Mouse (Mus musculus) heart, postnatal 10 days (tissue): ENCODE measurements at regions not wholly inside any gene's neighbourhood (a gene's known extent, or its start where the extent isn't known, plus 50 kb on each side); places are given as distances from the start of the nearest gene placed in this dataset.

ENCODE experiments used
- DNase-seq, 2 experiments: peaks; one replicate each; pipeline ENCODE4 v3.0.0; 2021
- intact Hi-C: fragments of 180-260 bp; cut with DNase I; formaldehyde crosslinking; loops from one replicate; pipeline ENCODE4 v1.15.1; 2025

- no peak for DNase-seq
- intact Hi-C loops: loop anchor here (10.0 kb wide), 1 partner anchor 465 kb away; no protein-coding TSS in a partner anchor
Measured at GRCm38 (mm10) chr15:94219907-94220306, 245.3 kb downstream of the Adamts20 start.

- intact Hi-C loops: loop anchor here (10.0 kb wide), 1 partner anchor 462 kb away; no protein-coding TSS in a partner anchor
- no peak for DNase-seq
Measured at GRCm38 (mm10) chr15:94216703-94217102, 248.5 kb downstream of the Adamts20 start.

GRCm38 (mm10) chr15:94214440-94214839 lies 250.8 kb downstream of the Adamts20 start:
- DNase-seq: peak in 1 of 2 experiments; percentile 18
- intact Hi-C loops: loop anchor here (2.0 to 10.0 kb wide), 4 partner anchors 460 to 777 kb away; no protein-coding TSS in a partner anchor

GRCm38 (mm10) chr15:94213393-94213792 lies 251.8 kb downstream of the Adamts20 start:
- intact Hi-C loops: loop anchor here (2.0 to 10.0 kb wide), 5 partner anchors 459 to 947 kb away; partner anchors contain the start of gene Prickle1
- DNase-seq: no peak

- peak in 1 of 2 experiments; percentile 25 for DNase-seq
- intact Hi-C loops: loop anchor here (1.0 to 10.0 kb wide), 2 partner anchors 384 to 616 kb away; no protein-coding TSS in a partner anchor
Measured at GRCm38 (mm10) chr15:94208476-94208875, 256.7 kb downstream of the Adamts20 start.

GRCm38 (mm10) chr15:94206454-94206853 lies 258.8 kb downstream of the Adamts20 start:
- intact Hi-C loops: loop anchor here (10.0 kb wide), 1 partner anchor 382 kb away; no protein-coding TSS in a partner anchor
- DNase-seq: no peak

- no peak for DNase-seq
- intact Hi-C loops: loop anchor here (10.0 kb wide), 1 partner anchor 381 kb away; no protein-coding TSS in a partner anchor
Measured at GRCm38 (mm10) chr15:94205309-94205893, 259.8 kb downstream of the Adamts20 start.

DNA sequence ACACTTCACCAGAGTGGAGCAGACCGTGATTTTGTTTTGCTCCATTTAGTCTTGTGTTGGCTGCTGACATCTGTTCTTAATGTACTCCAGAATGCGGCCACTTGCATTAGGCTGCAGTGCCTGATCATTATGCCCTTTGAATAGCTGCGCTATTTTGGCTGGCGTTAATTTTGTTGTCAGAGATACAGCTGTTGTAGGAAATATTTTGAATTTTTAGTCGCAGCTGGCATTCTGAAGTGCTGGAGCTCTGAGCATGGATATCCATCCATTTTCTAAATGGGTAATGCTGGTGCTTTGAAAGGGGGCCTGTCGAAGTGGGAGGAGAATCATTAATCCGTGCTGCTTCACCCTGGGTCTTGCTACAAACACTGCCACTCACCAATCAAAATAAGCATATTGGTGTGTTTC lies 275.1 kb downstream of the Adamts20 start:
- DNase-seq: peak in 1 of 2 experiments; percentile 14
- intact Hi-C loops: no loop called here

- intact Hi-C loops: no loop called here
- DNase-seq: no peak
Measured at GRCm38 (mm10) chr15:94187588-94187987, 277.6 kb downstream of the Adamts20 start.

GRCm38 (mm10) chr15:94183663-94184375 lies 281.4 kb downstream of the Adamts20 start:
- intact Hi-C loops: no loop called here
- DNase-seq: no peak

GRCm38 (mm10) chr15:94174083-94174482 lies 291.1 kb downstream of the Adamts20 start:
- intact Hi-C loops: no loop called here
- no peak for DNase-seq

DNA sequence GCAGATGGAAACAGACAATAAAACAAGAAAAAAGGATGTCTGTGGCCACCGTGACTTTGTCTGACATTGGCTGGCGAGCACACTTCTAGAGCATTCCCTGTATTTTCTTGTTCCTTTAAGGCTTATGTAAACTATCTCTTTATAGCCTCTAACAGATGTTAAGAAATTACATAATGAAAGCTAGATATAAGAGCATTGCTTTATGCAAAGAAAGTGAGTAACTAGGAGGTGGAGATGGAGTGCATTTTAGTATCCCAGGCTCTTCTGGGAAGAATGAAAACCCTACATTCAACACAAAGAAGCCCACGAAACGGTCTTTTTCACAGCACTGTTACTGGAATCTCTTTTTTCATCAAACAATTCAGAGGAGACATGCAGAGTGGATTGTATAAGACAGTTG lies 304.4 kb downstream of the Adamts20 start:
- DNase-seq: no peak
- intact Hi-C loops: no loop called here

GRCm38 (mm10) chr15:94139534-94139958 lies 325.7 kb downstream of the Adamts20 start:
- intact Hi-C loops: no loop called here
- DNase-seq: peak; percentile 21 to 30

- intact Hi-C loops: no loop called here
- no peak for DNase-seq
Measured at GRCm38 (mm10) chr15:94137159-94137952, 327.9 kb downstream of the Adamts20 start.

GRCm38 (mm10) chr15:94112801-94113200 lies 352.4 kb downstream of the Adamts20 start:
- DNase-seq: peak; percentile 5 to 17
- intact Hi-C loops: no loop called here

GRCm38 (mm10) chr15:94107186-94107716 lies 358.0 kb downstream of the Adamts20 start:
- peak; percentile 29 to 45 for DNase-seq
- intact Hi-C loops: no loop called here

DNA sequence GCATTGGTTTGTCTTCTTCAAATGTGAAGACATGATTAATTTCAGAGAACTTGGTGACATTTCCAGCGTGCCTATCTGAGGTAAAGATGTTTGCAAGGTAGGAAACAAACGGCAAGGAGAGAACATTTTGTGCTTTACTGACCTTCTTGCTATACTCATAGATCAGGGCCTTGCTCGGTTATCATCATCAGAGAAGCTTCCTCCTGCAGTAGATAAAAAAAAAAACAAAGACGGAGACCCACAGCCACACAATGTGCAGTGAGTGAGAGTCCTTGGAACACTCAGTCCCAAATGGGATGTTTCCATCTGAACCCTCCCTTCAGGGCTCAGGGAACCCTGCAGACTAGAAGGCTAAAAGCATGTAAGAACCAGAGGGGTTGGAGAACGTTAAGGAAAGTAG lies 374.6 kb downstream of the Adamts20 start:
- intact Hi-C loops: no loop called here
- no peak for DNase-seq

- intact Hi-C loops: no loop called here
- DNase-seq: no peak
Measured at GRCm38 (mm10) chr15:94089856-94090255, 375.4 kb downstream of the Adamts20 start.

GRCm38 (mm10) chr15:94082369-94082768 lies 382.8 kb downstream of the Adamts20 start:
- intact Hi-C loops: no loop called here
- DNase-seq: no peak

DNA sequence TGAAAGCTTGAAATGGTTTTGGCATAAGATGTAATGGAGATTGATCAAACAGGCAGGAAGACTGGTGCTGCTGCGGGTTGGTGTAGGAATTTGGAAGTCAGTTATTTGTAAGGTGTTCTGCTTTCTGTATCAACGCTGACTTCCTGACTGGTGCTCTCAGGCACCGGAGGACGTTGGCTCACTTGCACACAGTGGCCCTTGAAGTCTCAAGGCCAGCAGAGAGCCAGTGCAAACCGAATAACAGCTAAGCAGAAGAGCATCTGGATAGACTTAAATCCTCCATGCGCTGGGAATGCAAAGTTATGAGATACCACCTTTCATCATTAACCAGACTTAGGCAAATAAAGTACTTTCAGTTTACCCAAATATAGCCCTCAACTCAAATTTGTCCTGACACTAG lies 388.2 kb downstream of the Adamts20 start:
- intact Hi-C loops: no loop called here
- DNase-seq: no peak
